Comparison of ENCODE assay signal across 10 mouse cellular contexts in the genomic region with DNA sequence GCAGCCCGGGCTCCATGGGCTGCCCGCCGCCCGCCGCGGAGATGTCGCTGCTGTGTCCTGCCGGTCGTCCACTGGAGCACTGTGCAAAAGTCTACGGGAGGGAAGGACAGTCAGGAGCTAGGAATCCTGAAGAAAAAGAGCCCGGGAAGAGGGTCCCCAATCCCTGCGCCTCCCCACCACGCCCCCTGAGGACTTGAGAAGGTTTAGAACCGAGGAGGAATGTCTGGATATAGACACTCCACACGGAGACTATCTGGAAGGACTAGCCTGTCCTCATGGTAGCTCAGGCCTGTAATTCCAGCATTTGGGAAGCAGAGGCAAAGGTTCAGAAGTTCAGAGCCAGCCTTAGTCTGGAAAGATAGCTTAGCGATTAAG. TPM values are rescaled to one million over a fixed set of nuclear protein-coding genes. Genes with fewer than 3 reads are reported as not detected.
DNase-seq lines count a peak whose midpoint lies in the region; ATAC-seq and TF ChIP-seq lines count a peak whose summit lies in the region.
"Had no signal": no experiment of that assay in that cellular context is flagged by ENCODE, and none has a peak within 500 bp of the region (broad histone marks: within the 10 kb centered on the region; RNA-seq: fewer than 3 reads in every experiment).

No protein-coding gene starts in this region.

- H3K9ac ChIP-seq in forebrain, postnatal 0 days, result peak overlapping the region; percentile 62
- no peak overlapping the region for H3K9ac ChIP-seq in liver, embryonic 15.5 days

- peaks cover 79% of the 10 kb centered on the region for H3K27me3 ChIP-seq in E14TG2a.4 (ENCODE audit: insufficient read depth, low read length)
- H3K27me3 ChIP-seq in forebrain, postnatal 0 days (ENCODE audit: insufficient read depth, low read length), result peaks cover 52% of the 10 kb centered on the region
- peaks cover 87% of the 10 kb centered on the region for H3K27me3 ChIP-seq in liver, embryonic 15.5 days
- H3K27me3 ChIP-seq in thymus, adult 2 months (ENCODE audit: control insufficient read depth, insufficient read depth, low read length), result peaks cover 22% of the 10 kb centered on the region; the same call in 1 of the 2 replicates

- no peaks in the 10 kb centered on the region for H3K36me3 ChIP-seq in E14TG2a.4 (ENCODE audit: insufficient read depth, low read length)
- H3K36me3 ChIP-seq in forebrain, postnatal 0 days (ENCODE audit: insufficient read depth), result no peaks in the 10 kb centered on the region
- H3K36me3 ChIP-seq in liver, embryonic 15.5 days (replicated peaks), result no peaks in the 10 kb centered on the region
- no peaks in the 10 kb centered on the region for H3K36me3 ChIP-seq in thymus, adult 2 months (ENCODE audit: control insufficient read depth, insufficient read depth, low read length)

- 2% methylated on average over 16 of the region's 16 CpGs for WGBS in forebrain, postnatal 0 days
- 5% methylated on average over 16 of the region's 16 CpGs for WGBS in liver, embryonic 15.5 days (ENCODE audit: insufficient replicate concordance)
- 10% methylated on average over 16 of the region's 16 CpGs for WGBS in thymus, adult 2 months

- H3K4me2 ChIP-seq in forebrain, postnatal 0 days (ENCODE audit: low read depth), result peak overlapping the region; percentile 77
- peak overlapping the region; percentile 67 for H3K4me2 ChIP-seq in liver, embryonic 15.5 days

- no peak for ATAC-seq in forebrain, postnatal 0 days
- ATAC-seq in liver, embryonic 15.5 days (ENCODE audit: insufficient read depth), result no peak

- H3K4me3 ChIP-seq in E14TG2a.4 (replicated peaks; ENCODE audit: low read length), result peak overlapping the region; percentile 78
- peak overlapping the region; percentile 49 for H3K4me3 ChIP-seq in forebrain, postnatal 0 days (ENCODE audit: low read depth, low read length)
- peak overlapping the region; percentile 42 for H3K4me3 ChIP-seq in liver, embryonic 15.5 days (replicated peaks)
- no peak overlapping the region for H3K4me3 ChIP-seq in thymus, adult 2 months (ENCODE audit: control insufficient read depth, insufficient read depth, low read length)
- H3K4me3 ChIP-seq: myocyte had no signal

- H3K9me3 ChIP-seq in E14TG2a.4 (ENCODE audit: low read length), result no peaks in the 10 kb centered on the region
- no peaks in the 10 kb centered on the region for H3K9me3 ChIP-seq in forebrain, postnatal 0 days (ENCODE audit: low read length)
- no peaks in the 10 kb centered on the region for H3K9me3 ChIP-seq in liver, embryonic 15.5 days (replicated peaks)

- H3K4me1 ChIP-seq in E14TG2a.4 (replicated peaks; ENCODE audit: low read depth, low read length), result peaks cover 55% of the 10 kb centered on the region
- H3K4me1 ChIP-seq in forebrain, postnatal 0 days (ENCODE audit: insufficient read depth), result no peaks in the 10 kb centered on the region
- peaks cover 50% of the 10 kb centered on the region for H3K4me1 ChIP-seq in liver, embryonic 15.5 days (replicated peaks)
- H3K4me1 ChIP-seq in thymus, adult 2 months (replicated peaks; ENCODE audit: control insufficient read depth, insufficient read depth, low read length), result peaks cover 15% of the 10 kb centered on the region

- TF ChIP-seq POLR2A in thymus, adult 2 months (IDR thresholded peaks at IDR 0.05; ENCODE audit: control insufficient read depth, extremely low read depth, insufficient read depth, low read length, poor library complexity), result no peak

- peak; percentile 35 for DNase-seq in embryo, embryonic 10.5 days (ENCODE audit: low spot score)
- DNase-seq in embryo, embryonic 9.5 days (ENCODE audit: extremely low spot score), result no peak
- DNase-seq in forebrain, postnatal 0 days, result no peak
- DNase-seq in thymus, adult 2 months, result no peak
- DNase-seq in right cerebral cortex, postnatal 10 days (ENCODE audit: low spot score in 2 of 2), result no peak
- DNase-seq in right cerebral cortex, postnatal 25 days, result no peak
- DNase-seq: gastrocnemius, postnatal 36 days had no signal

- no peak for TF ChIP-seq CTCF in E14TG2a.4 (conservative IDR thresholded peaks at IDR 0.05; ENCODE audit: low read length)
- TF ChIP-seq CTCF in forebrain, postnatal 0 days (IDR thresholded peaks at IDR 0.05; ENCODE audit: low read depth), result no peak
- no peak for TF ChIP-seq CTCF in thymus, adult 2 months (IDR thresholded peaks at IDR 0.05; ENCODE audit: borderline replicate concordance, control insufficient read depth, extremely low read depth, insufficient read depth, low read length, poor library complexity)

- no peak overlapping the region for H3K27ac ChIP-seq in forebrain, postnatal 0 days (ENCODE audit: low read depth, low read length)
- H3K27ac ChIP-seq in liver, embryonic 15.5 days (replicated peaks), result no peak overlapping the region
- no peak overlapping the region for H3K27ac ChIP-seq in thymus, adult 2 months (ENCODE audit: control insufficient read depth, insufficient read depth, low read length)

RNA-seq across cellular contexts. Expression of a gene that starts 3.1 kb away (rescaled TPM):
- total RNA-seq in forebrain, postnatal 0 days (2014; rRNA removed), result 2.7 and 2.8 TPM in 2 replicates
- 1.9 and 2.3 TPM in 2 replicates for polyA plus RNA-seq in forebrain, postnatal 0 days (2015; fragmentation: Nextera tagmentation; extraction: Ambion mirVana)
- 0.06 and 0.07 TPM in 2 replicates for polyA plus RNA-seq in liver, embryonic 15.5 days (2015; fragmentation: Nextera tagmentation; extraction: Ambion mirVana)
- 0.70 and 0.78 TPM in 2 replicates for polyA plus RNA-seq in thymus, adult 2 months (2012; rRNA removed)

RNA-seq across cellular contexts. Expression of a gene that starts 5.9 kb away (rescaled TPM):
- 68.9 and 72.7 TPM in 2 replicates for total RNA-seq in forebrain, postnatal 0 days (2014; rRNA removed)
- polyA plus RNA-seq in forebrain, postnatal 0 days (2015; fragmentation: Nextera tagmentation; extraction: Ambion mirVana), result 60.0 and 67.0 TPM in 2 replicates
- polyA plus RNA-seq in liver, embryonic 15.5 days (2015; fragmentation: Nextera tagmentation; extraction: Ambion mirVana), result 27.9 and 30.5 TPM in 2 replicates
- 115 and 122 TPM in 2 replicates for polyA plus RNA-seq in thymus, adult 2 months (2012; rRNA removed)

RNA-seq across cellular contexts. Expression of a gene that starts 20.0 kb away (rescaled TPM):
- total RNA-seq in forebrain, postnatal 0 days (2014; rRNA removed), result 18.7 and 19.5 TPM in 2 replicates
- polyA plus RNA-seq in forebrain, postnatal 0 days (2015; fragmentation: Nextera tagmentation; extraction: Ambion mirVana), result 19.9 and 26.4 TPM in 2 replicates
- 97.2 and 118 TPM in 2 replicates for polyA plus RNA-seq in liver, embryonic 15.5 days (2015; fragmentation: Nextera tagmentation; extraction: Ambion mirVana)
- polyA plus RNA-seq in thymus, adult 2 months (2012; rRNA removed), result 84.3 and 87.7 TPM in 2 replicates

RNA-seq across cellular contexts. Expression of a gene that starts 42.7 kb away (rescaled TPM):
- 27.6 and 28.1 TPM in 2 replicates for total RNA-seq in forebrain, postnatal 0 days (2014; rRNA removed)
- 7.1 and 11.9 TPM in 2 replicates for polyA plus RNA-seq in forebrain, postnatal 0 days (2015; fragmentation: Nextera tagmentation; extraction: Ambion mirVana)
- polyA plus RNA-seq in liver, embryonic 15.5 days (2015; fragmentation: Nextera tagmentation; extraction: Ambion mirVana), result 6.0 and 6.7 TPM in 2 replicates
- polyA plus RNA-seq in thymus, adult 2 months (2012; rRNA removed), result 56.5 and 57.9 TPM in 2 replicates

RNA-seq across cellular contexts. Expression of a gene that starts 46.1 kb away (rescaled TPM):
- 65.1 and 69.4 TPM in 2 replicates for total RNA-seq in forebrain, postnatal 0 days (2014; rRNA removed)
- polyA plus RNA-seq in forebrain, postnatal 0 days (2015; fragmentation: Nextera tagmentation; extraction: Ambion mirVana), result 104 and 118 TPM in 2 replicates
- 129 and 144 TPM in 2 replicates for polyA plus RNA-seq in liver, embryonic 15.5 days (2015; fragmentation: Nextera tagmentation; extraction: Ambion mirVana)
- polyA plus RNA-seq in thymus, adult 2 months (2012; rRNA removed), result 319 and 330 TPM in 2 replicates
